Mouse (Mus musculus) intestine, embryonic 14.5 days (tissue): ENCODE results near the gene C1qc. TPM values are rescaled to one million over a fixed set of nuclear protein-coding genes. Genes with fewer than 3 reads are reported as not detected.
A peak's percentile ranks its signal among the peaks of the same experiment; 100 is the strongest.

Experiments used
- ATAC-seq: fragments of 200-750 bp; cut with Nextera tagmentation; replicated peaks from 2 replicates; pipeline ENCODE4 v1.8.0; 2017; ENCODE audit warnings: low read depth, moderate number of reproducible peaks, moderate TSS enrichment, moderate library complexity; ENCODE audit not compliant: low FRiP score, low TSS enrichment
- DNase-seq: peaks from one replicate; pipeline ENCODE4 v3.0.0-alpha.2; 2018; ENCODE audit warnings: low spot score
- H3K27ac ChIP-seq: fragments of 300-500 bp; sonication (generic); 2 replicates; pipeline ENCODE4 v1.5.1; 2014; ENCODE audit warnings: low read depth, mild to moderate bottlenecking, control low read depth
- H3K27me3 ChIP-seq: fragments of 300-500 bp; sonication (generic); replicated peaks from 2 replicates; pipeline ENCODE4 v1.6.1; 2014; ENCODE audit warnings: low read length, control low read depth; ENCODE audit not compliant: control insufficient read depth, insufficient read depth
- H3K36me3 ChIP-seq: fragments of 300-500 bp; sonication (generic); 2 replicates; pipeline ENCODE4 v1.6.1; 2014; ENCODE audit warnings: low read length, control low read depth; ENCODE audit not compliant: control insufficient read depth, insufficient read depth
- H3K4me1 ChIP-seq: fragments of 300-500 bp; sonication (generic); replicated peaks from 2 replicates; pipeline ENCODE4 v1.6.1; 2014; ENCODE audit warnings: low read length, control low read depth, mixed read lengths; ENCODE audit not compliant: control insufficient read depth, insufficient read depth
- H3K4me2 ChIP-seq: fragments of 300-500 bp; sonication (generic); 2 replicates; pipeline ENCODE4 v1.6.1; 2014; ENCODE audit warnings: low read length
- H3K4me3 ChIP-seq: fragments of 300-500 bp; sonication (generic); 2 replicates; pipeline ENCODE4 v1.5.1; 2014; ENCODE audit warnings: low read depth, low read length, control low read depth, mixed read lengths
- H3K9ac ChIP-seq: fragments of 300-500 bp; sonication (generic); 2 replicates; pipeline ENCODE4 v1.6.1; 2014; ENCODE audit warnings: mild to moderate bottlenecking, low read length
- H3K9me3 ChIP-seq: fragments of 300-500 bp; sonication (generic); 2 replicates; pipeline ENCODE4 v1.6.1; 2016; ENCODE audit warnings: low read length, control low read depth; ENCODE audit not compliant: control insufficient read depth
- WGBS: fragments of 180-500 bp; shearing (Covaris S2); extraction: QIAGEN DNeasy Blood & Tissue Kit; methylation state at CpG from one replicate; pipeline ENCODE4 v1.1.7; 2014; 5-methylcytosine and 5-hydroxymethylcytosine counted together
- polyA plus RNA-seq: library from polyadenylated mRNA; unstranded; fragments of >200 nt; fragmentation: Nextera tagmentation; extraction: Ambion mirVana; gene quantifications from 2 replicates; pipeline ENCODE4 v1.2.1, GENCODE M21; 2014

Gene C1qc
- polyA plus RNA-seq, 1 experiment from 2014 or later, result 32.3 TPM

DNA sequence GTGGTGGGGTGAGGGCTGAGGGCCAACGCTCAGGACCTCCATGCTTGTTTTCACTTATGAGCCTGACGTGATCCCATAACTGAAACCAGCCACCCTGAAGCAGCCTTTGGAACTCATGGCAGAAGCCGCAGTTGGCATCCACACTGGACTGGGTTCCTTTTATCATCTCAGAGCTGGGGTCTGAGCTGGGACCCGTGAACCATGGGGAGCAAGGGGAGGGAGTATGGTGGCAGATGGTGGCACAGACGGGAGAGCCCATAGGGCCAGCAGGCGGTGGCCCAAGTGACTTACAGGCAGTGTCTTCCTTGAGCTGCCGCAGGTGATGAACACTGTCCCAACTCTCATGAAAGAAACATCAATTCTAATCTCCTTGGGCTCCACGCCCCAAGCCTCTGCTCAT, 26.0 kb upstream of the C1qc start:
- Histone ChIP-seq H3K4me2 (no peak overlapping the region), H3K4me3 (no peak overlapping the region), H3K27me3 (no peaks in the 10 kb centered on the region), H3K27ac (no peak overlapping the region), H3K36me3 (no peaks in the 10 kb centered on the region), H3K9ac (no peak overlapping the region), H3K9me3 (no peaks in the 10 kb centered on the region), H3K4me1 (no peaks in the 10 kb centered on the region)
- ATAC-seq, result no peak
- no peak for DNase-seq
- 86% methylated on average over 8 of the region's 8 CpGs for WGBS

DNA sequence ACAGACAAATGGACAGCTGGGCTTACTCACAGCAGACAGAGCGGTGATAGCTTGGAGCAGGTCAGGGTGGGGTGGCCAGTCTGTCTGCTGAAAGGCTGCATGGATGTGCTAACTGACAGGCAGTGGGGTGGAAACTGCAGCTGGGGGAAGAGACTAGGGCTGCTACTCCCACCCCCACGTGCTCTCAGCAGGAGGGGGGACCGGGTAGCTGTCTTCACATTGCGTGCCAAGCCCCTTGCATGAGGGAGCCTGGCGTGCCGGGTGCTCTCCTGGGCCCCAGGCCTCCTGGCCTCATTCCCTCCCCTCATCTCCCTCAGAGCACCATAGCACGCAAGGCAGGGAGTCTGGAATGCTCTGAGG, 24.3 kb upstream of the C1qc start:
- DNase-seq (no peak), ATAC-seq (no peak)
- no peaks in the 10 kb centered on the region for H3K4me1 ChIP-seq
- H3K27me3 ChIP-seq, result peaks cover 9% of the 10 kb centered on the region
- no peak overlapping the region for H3K4me3 ChIP-seq
- H3K4me2 ChIP-seq, result no peak overlapping the region
- H3K9ac ChIP-seq, result no peak overlapping the region
- WGBS, result 25% methylated on average over 7 of the region's 7 CpGs
- H3K9me3 ChIP-seq, result no peaks in the 10 kb centered on the region
- no peak overlapping the region for H3K27ac ChIP-seq
- H3K36me3 ChIP-seq, result no peaks in the 10 kb centered on the region

DNA sequence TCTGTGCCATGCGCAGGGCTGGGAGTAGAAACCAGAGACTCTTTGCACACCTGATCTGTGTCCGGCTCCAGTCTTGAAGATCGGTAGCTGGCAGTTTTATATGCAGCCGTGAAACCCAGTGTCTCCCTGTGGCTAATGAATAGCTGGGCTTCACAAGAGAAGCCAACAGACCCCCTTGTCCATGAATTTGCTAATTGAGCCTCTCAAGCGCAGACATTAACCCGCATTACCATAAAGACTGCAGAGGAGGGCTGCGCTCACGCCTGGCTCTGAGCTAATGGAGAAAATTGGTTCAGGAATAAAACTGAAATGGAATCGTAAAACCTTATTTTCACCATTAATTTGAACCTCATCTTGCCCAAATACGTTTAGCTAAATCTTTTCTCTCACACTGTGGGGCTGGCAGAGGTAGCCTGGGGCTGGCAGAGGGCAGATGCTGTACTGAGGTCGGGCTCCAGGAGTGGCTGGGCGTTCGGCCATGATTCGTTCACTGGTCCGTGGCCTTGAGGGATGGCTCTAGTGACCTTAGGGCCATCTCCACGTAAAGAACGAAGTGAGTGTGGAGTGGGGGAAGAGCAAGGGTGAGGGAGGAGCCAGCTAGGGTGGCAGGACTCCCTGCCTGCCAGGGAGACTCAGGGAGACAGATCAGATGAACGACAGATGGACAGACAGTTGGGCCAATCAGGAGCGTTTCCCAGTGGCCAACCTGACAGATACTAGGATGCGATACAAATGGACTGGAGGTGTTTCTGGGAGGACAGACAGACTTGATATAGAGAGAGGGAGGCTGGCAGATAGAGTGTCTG, 23.7 kb upstream of the C1qc start:
- Histone ChIP-seq H3K27me3 (peaks cover 14% of the 10 kb centered on the region), H3K4me2 (no peak overlapping the region), H3K36me3 (no peaks in the 10 kb centered on the region), H3K9me3 (no peaks in the 10 kb centered on the region), H3K4me1 (no peaks in the 10 kb centered on the region), H3K27ac (no peak overlapping the region), H3K4me3 (no peak overlapping the region), H3K9ac (no peak overlapping the region)
- WGBS, result 70% methylated on average over 20 of the region's 20 CpGs
- DNase-seq, result no peak
- ATAC-seq, result no peak

DNA sequence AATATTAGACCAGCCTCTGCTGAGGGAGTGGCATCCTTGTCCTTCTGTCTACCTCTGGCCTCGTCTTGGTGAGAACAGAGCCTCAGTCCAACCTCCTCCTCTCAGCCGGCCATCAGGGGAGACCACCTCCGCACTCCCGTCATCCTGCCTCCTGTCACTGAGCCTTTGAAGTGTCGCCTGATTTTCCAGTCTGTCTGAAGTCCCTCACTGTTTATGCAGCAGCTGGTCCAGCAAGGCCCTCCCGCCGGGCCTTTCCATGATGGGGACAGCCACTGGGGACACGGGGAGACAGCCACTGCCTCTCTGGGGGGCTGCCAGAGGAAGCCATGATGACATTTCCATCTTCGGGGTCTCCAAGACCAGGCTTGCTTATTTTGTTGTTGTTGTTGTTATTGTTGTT, 20.0 kb upstream of the C1qc start:
- ATAC-seq (no peak), DNase-seq (no peak)
- Histone ChIP-seq H3K27me3 (peaks cover 25% of the 10 kb centered on the region), H3K4me3 (no peak overlapping the region), H3K9me3 (no peaks in the 10 kb centered on the region), H3K4me1 (no peaks in the 10 kb centered on the region), H3K4me2 (no peak overlapping the region), H3K9ac (no peak overlapping the region), H3K36me3 (no peaks in the 10 kb centered on the region), H3K27ac (no peak overlapping the region)
- 17% methylated on average over 9 of the region's 9 CpGs for WGBS

- Histone ChIP-seq H3K4me1 (no peaks in the 10 kb centered on the region), H3K9me3 (no peaks in the 10 kb centered on the region), H3K4me2 (no peak overlapping the region), H3K9ac (no peak overlapping the region), H3K4me3 (no peak overlapping the region), H3K36me3 (no peaks in the 10 kb centered on the region), H3K27ac (no peak overlapping the region), H3K27me3 (peaks cover 30% of the 10 kb centered on the region)
- DNase-seq, result no peak
- ATAC-seq, result no peak
- 42% methylated on average over 9 of the region's 9 CpGs for WGBS
These were observed 18.9 kb upstream of the C1qc start for GRCm38 (mm10) chr4:136911804-136912203.

DNA sequence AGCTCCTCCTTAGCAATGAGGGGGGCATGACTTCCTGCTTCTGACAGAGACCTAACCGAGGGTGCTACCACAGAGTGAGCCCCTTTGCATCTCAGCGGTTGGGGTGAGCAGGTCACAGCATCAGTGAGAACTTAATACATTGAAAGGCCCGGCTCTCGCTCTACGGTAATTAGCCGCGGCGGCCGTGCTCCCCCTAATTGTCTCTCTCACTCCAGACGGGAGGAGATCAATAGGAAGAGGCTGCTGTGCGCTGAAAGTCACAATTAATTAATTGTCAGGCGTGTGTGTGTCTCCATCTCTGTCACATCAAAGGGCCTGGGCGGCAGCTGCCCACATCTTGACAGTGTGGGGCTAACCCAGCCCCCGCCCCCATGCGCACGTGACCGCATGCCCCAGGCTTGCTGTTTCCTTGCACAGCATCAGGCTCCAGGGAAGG, 18.4 kb upstream of the C1qc start:
- Histone ChIP-seq H3K9ac (no peak overlapping the region), H3K4me1 (no peaks in the 10 kb centered on the region), H3K36me3 (no peaks in the 10 kb centered on the region), H3K4me2 (no peak overlapping the region), H3K27ac (no peak overlapping the region), H3K9me3 (no peaks in the 10 kb centered on the region), H3K4me3 (no peak overlapping the region), H3K27me3 (peaks cover 35% of the 10 kb centered on the region)
- WGBS, result 5% methylated on average over 17 of the region's 17 CpGs
- ATAC-seq, result no peak
- no peak for DNase-seq

- Histone ChIP-seq H3K4me2 (no peak overlapping the region), H3K4me1 (no peaks in the 10 kb centered on the region), H3K4me3 (no peak overlapping the region), H3K27me3 (peaks cover 58% of the 10 kb centered on the region), H3K27ac (no peak overlapping the region), H3K9me3 (no peaks in the 10 kb centered on the region), H3K9ac (no peak overlapping the region), H3K36me3 (no peaks in the 10 kb centered on the region)
- no peak for DNase-seq
- ATAC-seq, result no peak
These were observed 14.9 kb upstream of the C1qc start for GRCm38 (mm10) chr4:136907809-136908208.

DNA sequence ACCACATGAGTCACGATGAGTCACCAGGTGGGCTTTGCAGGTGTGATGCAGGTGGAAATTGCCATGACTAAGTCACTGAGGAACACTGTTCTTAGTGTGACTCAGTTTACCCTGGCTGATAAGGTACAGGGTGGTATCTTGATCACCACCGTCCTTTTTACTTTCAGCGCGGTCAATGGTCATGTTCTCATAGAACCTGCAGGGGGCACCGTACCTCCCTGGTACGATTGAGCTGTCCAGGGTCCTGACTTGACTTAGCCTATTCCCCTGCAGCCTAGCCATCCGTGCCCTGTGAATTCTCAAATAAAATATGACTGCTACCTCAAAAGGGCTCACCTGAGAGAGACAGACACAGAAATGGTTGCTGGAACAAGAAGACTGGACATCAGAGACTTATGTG, 14.2 kb upstream of the C1qc start:
- Histone ChIP-seq H3K27me3 (peaks cover 50% of the 10 kb centered on the region), H3K27ac (no peak overlapping the region), H3K9ac (no peak overlapping the region), H3K4me2 (no peak overlapping the region), H3K4me3 (no peak overlapping the region), H3K36me3 (no peaks in the 10 kb centered on the region), H3K4me1 (no peaks in the 10 kb centered on the region), H3K9me3 (no peaks in the 10 kb centered on the region)
- DNase-seq (peak; percentile 88), ATAC-seq (no peak; the same call in 1 of the 2 replicates)
- WGBS, result 10% methylated on average over 7 of the region's 7 CpGs
